In genomic region chr2:100834056-100834455, GRCm38 (mm10) we compare ENCODE assay signal across 33 mouse cellular contexts.
"Had no signal": no experiment of that assay in that cellular context is flagged by ENCODE, and none has a peak within 500 bp of the region (broad histone marks: within the 10 kb centered on the region; RNA-seq: fewer than 3 reads in every experiment).

No protein-coding gene starts in this region.

- ATAC-seq: liver, embryonic 12.5 days; liver, postnatal 0 days; lung, postnatal 0 days; midbrain, embryonic 13.5 days; midbrain, embryonic 15.5 days; midbrain, embryonic 16.5 days had no signal

- H3K4me2 ChIP-seq: limb, embryonic 12.5 days; limb, embryonic 13.5 days; limb, embryonic 15.5 days; liver, embryonic 11.5 days; liver, embryonic 12.5 days; liver, embryonic 13.5 days; liver, embryonic 15.5 days; lung, embryonic 14.5 days; lung, embryonic 15.5 days; midbrain, embryonic 11.5 days; midbrain, embryonic 12.5 days; midbrain, embryonic 13.5 days; midbrain, embryonic 15.5 days; neural tube, embryonic 12.5 days; neural tube, embryonic 13.5 days had no signal

- DNase-seq: left cerebral cortex, postnatal 4 days; liver; liver, embryonic 13.5 days; liver, postnatal 0 days; lung, adult 18-20 months; lung, adult 2 months; lung, embryonic 14.5 days; lung, postnatal 10 days; lung, postnatal 14 days; lung, postnatal 36 days; lung, postnatal 4 days; midbrain, embryonic 14.5 days had no signal

- H3K9me3 ChIP-seq: limb, embryonic 10.5 days; limb, embryonic 12.5 days; limb, embryonic 13.5 days; limb, embryonic 15.5 days; liver, embryonic 12.5 days; liver, embryonic 13.5 days; liver, embryonic 15.5 days; lung, embryonic 15.5 days; megakaryocyte, embryonic 14.5 days; midbrain, embryonic 10.5 days; midbrain, embryonic 12.5 days; midbrain, embryonic 13.5 days; midbrain, embryonic 15.5 days; neural tube, embryonic 12.5 days; neural tube, embryonic 13.5 days had no signal

- H3K4me1 ChIP-seq: limb, embryonic 10.5 days; limb, embryonic 12.5 days; limb, embryonic 13.5 days; limb, embryonic 15.5 days; liver, embryonic 12.5 days; liver, embryonic 13.5 days; liver, embryonic 15.5 days; lung, embryonic 15.5 days; megakaryocyte, embryonic 14.5 days; midbrain, embryonic 10.5 days; midbrain, embryonic 12.5 days; midbrain, embryonic 13.5 days; midbrain, embryonic 15.5 days; neural tube, embryonic 12.5 days; neural tube, embryonic 13.5 days had no signal

- H3K27ac ChIP-seq: limb, embryonic 10.5 days; limb, embryonic 12.5 days; limb, embryonic 13.5 days; limb, embryonic 15.5 days; liver, embryonic 12.5 days; liver, embryonic 13.5 days; liver, embryonic 14.5 days; liver, embryonic 15.5 days; lung, embryonic 15.5 days; macrophage; midbrain, embryonic 10.5 days; midbrain, embryonic 12.5 days; midbrain, embryonic 13.5 days; midbrain, embryonic 15.5 days; neural tube, embryonic 12.5 days; neural tube, embryonic 13.5 days had no signal

- H3K36me3 ChIP-seq: limb, embryonic 10.5 days; limb, embryonic 12.5 days; limb, embryonic 13.5 days; limb, embryonic 15.5 days; liver, embryonic 12.5 days; liver, embryonic 13.5 days; liver, embryonic 15.5 days; lung, embryonic 15.5 days; midbrain, embryonic 10.5 days; midbrain, embryonic 12.5 days; midbrain, embryonic 13.5 days; midbrain, embryonic 15.5 days; neural tube, embryonic 12.5 days; neural tube, embryonic 13.5 days had no signal

- H3K27me3 ChIP-seq: limb, embryonic 12.5 days; limb, embryonic 13.5 days; limb, embryonic 15.5 days; liver, embryonic 12.5 days; liver, embryonic 13.5 days; liver, embryonic 15.5 days; lung, embryonic 15.5 days; megakaryocyte, embryonic 14.5 days; midbrain, embryonic 12.5 days; midbrain, embryonic 13.5 days; midbrain, embryonic 15.5 days; neural tube, embryonic 12.5 days; neural tube, embryonic 13.5 days had no signal

- H3K9ac ChIP-seq: limb, embryonic 12.5 days; limb, embryonic 13.5 days; limb, embryonic 15.5 days; liver, embryonic 12.5 days; liver, embryonic 13.5 days; liver, embryonic 14.5 days; liver, embryonic 15.5 days; liver, postnatal 0 days; lung, embryonic 14.5 days; lung, embryonic 15.5 days; midbrain, embryonic 12.5 days; midbrain, embryonic 13.5 days; midbrain, embryonic 15.5 days; neural tube, embryonic 12.5 days; neural tube, embryonic 13.5 days had no signal

- H3K4me3 ChIP-seq: limb, embryonic 10.5 days; limb, embryonic 12.5 days; limb, embryonic 13.5 days; limb, embryonic 15.5 days; liver, embryonic 12.5 days; liver, embryonic 13.5 days; liver, embryonic 15.5 days; lung, embryonic 15.5 days; megakaryocyte, embryonic 14.5 days; midbrain, embryonic 10.5 days; midbrain, embryonic 12.5 days; midbrain, embryonic 13.5 days; midbrain, embryonic 15.5 days; myocyte; neural tube, embryonic 12.5 days; neural tube, embryonic 13.5 days had no signal
